Mouse (Mus musculus) Patski (cell line): Measurements from ENCODE around the gene Gm9008. TPM values are rescaled to one million over a fixed set of nuclear protein-coding genes. Genes with fewer than 3 reads are reported as not detected.
"Not testable (repeated sequence)": the region's sequence is repeated elsewhere in the genome, so short reads cannot be mapped to it uniquely, and the experiment has no call there.

Experiments used
- ATAC-seq: fragments of 100-300 bp; one replicate; pipeline ENCODE4 v1.8.0; 2021
- CTCF ChIA-PET: fragments of 350-600 bp; sonication (Branson Sonifier 250); formaldehyde crosslinking; loops from one replicate; lab custom pipeline; 2022; ENCODE audit warnings: inconsistent platforms; lab: Charles Lee
- POLR2A ChIA-PET: fragments of 350-600 bp; sonication (Branson Sonifier 250); formaldehyde crosslinking; loops from one replicate; lab custom pipeline; 2022; ENCODE audit warnings: antibody characterized with exemption, inconsistent platforms; lab: Charles Lee
- DNase-seq: peaks from one replicate; pipeline ENCODE4 v3.0.0-alpha.2; 2011; ENCODE audit warnings: low read depth, low spot score
- H3K27me3 ChIP-seq: fragments of 371-371 bp; one replicate; pipeline ENCODE4 v1.5.1; 2021
- CTCF ChIP-seq: fragments of 100-300 bp; IDR thresholded peaks from one replicate; pipeline ENCODE4 v1.5.1; 2021
- in situ Hi-C: fragments of 300-500 bp; cut with MboI; formaldehyde crosslinking; loops from 3 replicates; pipeline ENCODE4 v1.11.1; 2018; ENCODE audit warnings: low pct_unique_long_range_greater_than_20kb, mixed read lengths
- polyA plus RNA-seq: library from polyadenylated mRNA; unstranded; gene quantifications from one replicate; pipeline ENCODE4 v1.2.3, GENCODE M21; 2021

Gene Gm9008
- polyA plus RNA-seq: 8.1 TPM

DNA sequence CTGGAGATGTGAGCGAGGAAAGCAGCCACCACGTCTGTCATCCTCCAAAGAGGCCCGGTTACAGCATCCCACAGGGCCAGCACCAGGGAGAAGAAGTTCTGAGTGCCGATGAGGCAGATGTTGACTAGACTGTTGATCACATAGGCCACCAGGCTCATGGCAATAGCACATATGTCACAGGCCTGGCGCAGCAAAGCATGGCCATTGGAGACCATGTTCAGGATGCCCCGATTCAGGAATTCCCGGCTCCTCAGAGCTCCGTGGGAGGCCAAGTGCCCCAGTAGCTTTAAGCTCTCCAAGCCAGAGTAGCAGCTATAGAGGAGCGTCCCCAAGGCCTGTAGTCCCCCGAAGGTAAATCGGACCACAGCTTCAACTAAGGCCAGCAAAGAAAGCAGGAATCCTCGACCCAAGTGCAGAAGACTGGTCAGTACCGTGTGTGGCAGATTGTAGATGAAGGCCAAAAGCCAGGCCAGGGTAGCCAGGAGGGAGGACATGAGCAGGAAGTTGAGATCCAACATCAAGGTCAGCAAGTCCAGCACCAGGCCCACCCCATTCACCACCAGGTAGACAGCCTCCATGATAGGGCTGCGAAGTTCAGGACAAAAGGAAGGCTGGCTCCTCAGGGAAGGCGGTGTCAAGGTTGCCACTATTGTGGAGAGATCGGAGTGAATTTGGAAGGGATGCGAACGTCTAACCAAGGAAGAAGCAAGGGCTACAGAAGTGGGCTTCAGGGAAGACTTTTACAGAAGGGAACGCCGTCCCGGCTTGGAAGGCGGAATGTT lies at the start of gene Gm9008:
Gene Gm9008 (minus strand): TSS at position 731 of the 782 bp plus-strand sequence.
- ATAC-seq, H3K27me3 ChIP-seq, in situ Hi-C loops, POLR2A ChIA-PET, CTCF ChIA-PET, DNase-seq: not testable (repeated sequence)

DNA sequence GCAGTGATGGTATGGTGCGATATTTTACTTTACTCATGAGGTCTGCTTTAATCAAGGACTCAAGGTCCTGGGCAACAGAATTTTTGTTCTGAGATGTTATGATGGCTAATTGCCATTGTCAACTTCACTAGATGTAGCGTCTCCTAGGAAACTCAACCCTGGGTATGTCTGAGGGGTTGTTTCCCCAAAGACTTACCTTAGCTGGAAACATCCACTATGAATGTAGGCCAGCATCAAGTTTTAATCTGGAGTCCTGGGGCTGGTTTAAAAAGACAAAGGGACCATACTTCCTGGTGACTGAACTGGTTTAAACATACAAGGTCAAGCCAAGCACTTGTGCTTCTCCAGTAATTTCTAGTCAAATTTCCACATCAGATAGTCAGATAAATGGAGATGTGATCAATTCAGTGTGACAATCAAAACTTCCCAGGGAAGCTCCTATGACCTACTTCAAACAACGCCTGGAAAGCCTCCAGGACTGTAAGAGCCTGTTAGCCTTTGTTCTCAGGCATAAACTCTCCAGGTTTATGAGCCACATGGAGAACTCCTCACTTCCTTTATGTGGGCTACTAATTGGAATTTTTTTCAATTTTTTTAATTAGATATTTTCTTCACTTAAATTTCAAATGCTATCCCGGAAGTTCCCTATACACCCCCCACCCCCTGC lies 24.5 kb upstream of the Gm9008 start:
- in situ Hi-C loops: no loop called here
- ATAC-seq: no peak
- TF ChIP-seq CTCF: no peak
- no peak for DNase-seq
- ChIA-PET CTCF (no interaction called here), POLR2A (no interaction called here)
- no peaks in the 10 kb centered on the region for H3K27me3 ChIP-seq

GRCm38 (mm10) chr6:76510200-76510599 lies 12.6 kb upstream of the Gm9008 start:
- H3K27me3 ChIP-seq: no peaks in the 10 kb centered on the region
- ATAC-seq (no peak), DNase-seq (no peak)
- in situ Hi-C loops: no loop called here
- TF ChIP-seq CTCF: no peak
- POLR2A ChIA-PET: no interaction called here
- CTCF ChIA-PET: no interaction called here

DNA sequence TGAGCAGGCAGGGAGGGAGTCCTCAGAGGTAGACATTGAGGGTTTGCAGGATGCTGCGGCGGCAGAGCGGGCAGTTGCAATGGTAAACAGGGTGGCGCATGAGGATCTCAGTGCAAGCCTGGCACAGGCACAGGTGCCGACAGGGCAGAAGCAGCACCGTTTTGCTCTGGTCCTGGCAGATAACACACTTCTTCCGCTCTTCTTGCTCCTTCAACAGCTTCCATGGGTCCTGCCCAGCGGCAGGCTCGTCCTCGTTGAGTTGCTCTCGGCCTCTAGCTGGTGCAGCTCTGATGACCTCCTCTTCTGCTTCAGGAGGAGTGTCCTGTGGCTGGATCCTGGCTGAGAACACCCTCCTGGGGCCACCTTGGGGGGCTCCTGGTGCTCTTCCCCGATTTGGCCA lies 1.2 kb downstream of the Gm9008 start:
- CTCF ChIA-PET, DNase-seq, POLR2A ChIA-PET, in situ Hi-C loops, H3K27me3 ChIP-seq, ATAC-seq: not testable (repeated sequence)

- ChIA-PET POLR2A (no interaction called here), CTCF (no interaction called here)
- in situ Hi-C loops: no loop called here
- no peak for ATAC-seq
- TF ChIP-seq CTCF: no peak
- DNase-seq: no peak
- H3K27me3 ChIP-seq: no peaks in the 10 kb centered on the region
Measured at GRCm38 (mm10) chr6:76468194-76468593, 29.4 kb downstream of the Gm9008 start.
